ENCODE assay signal across 8 mouse cellular contexts in genomic region chr8:125253505-125254180, GRCm38 (mm10).
DNase-seq lines count a peak whose midpoint lies in the region; ATAC-seq lines count a peak whose summit lies in the region.

No protein-coding gene starts in this region.

- no peaks in the 10 kb centered on the region for H3K36me3 ChIP-seq in embryonic facial prominence, embryonic 12.5 days
- H3K36me3 ChIP-seq in limb, embryonic 10.5 days: no peaks in the 10 kb centered on the region
- no peaks in the 10 kb centered on the region for H3K36me3 ChIP-seq in midbrain, embryonic 11.5 days (ENCODE audit: control insufficient read depth, insufficient read depth, low read length)

- no peaks in the 10 kb centered on the region for H3K9me3 ChIP-seq in embryonic facial prominence, embryonic 12.5 days
- no peaks in the 10 kb centered on the region for H3K9me3 ChIP-seq in limb, embryonic 10.5 days (replicated peaks)
- H3K9me3 ChIP-seq in midbrain, embryonic 11.5 days (ENCODE audit: control insufficient read depth, low read length): no peaks in the 10 kb centered on the region

- DNase-seq in retina, postnatal 1 day: peak; percentile 52
- DNase-seq in retina, embryonic 14.5 days (ENCODE audit: low spot score): no peak
- no peak for DNase-seq in limb, embryonic 10.5 days (ENCODE audit: low spot score)
- peak; percentile 85 for DNase-seq in midbrain, embryonic 11.5 days (ENCODE audit: low spot score, missing footprints)
- no peak for DNase-seq in frontal cortex, postnatal 25 days (ENCODE audit: low spot score in 2 of 2)
- no peak for DNase-seq in urinary bladder, adult 18-20 months (ENCODE audit: low spot score in 2 of 2)

- no peaks in the 10 kb centered on the region for H3K27me3 ChIP-seq in embryonic facial prominence, embryonic 12.5 days
- no peaks in the 10 kb centered on the region for H3K27me3 ChIP-seq in limb, embryonic 10.5 days (ENCODE audit: low read depth, poor library complexity, severe bottlenecking)
- 0 out of 2 replicates have a peak, but pooled peaks cover 2% of the 10 kb centered on the region for H3K27me3 ChIP-seq in midbrain, embryonic 11.5 days (ENCODE audit: control insufficient read depth, insufficient read depth, low read length)

- H3K4me2 ChIP-seq in embryonic facial prominence, embryonic 12.5 days (replicated peaks): peak overlapping the region; percentile 75
- H3K4me2 ChIP-seq in midbrain, embryonic 11.5 days: peak overlapping the region; percentile 73

- ATAC-seq in embryonic facial prominence, embryonic 12.5 days (ENCODE audit: insufficient number of reproducible peaks, insufficient read depth, low FRiP score, low TSS enrichment): 0 out of 2 replicates have a peak, but pooled peaks have one; percentile 36
- peak; percentile 47; the same call in 1 of the 2 replicates for ATAC-seq in midbrain, embryonic 11.5 days (ENCODE audit: low FRiP score)
- ATAC-seq in erythroblast, adult 5-6 weeks (replicated peaks; ENCODE audit: low FRiP score, poor library complexity, severe bottlenecking): no peak

- H3K4me1 ChIP-seq in embryonic facial prominence, embryonic 12.5 days: peaks cover 30% of the 10 kb centered on the region
- peaks cover 28% of the 10 kb centered on the region for H3K4me1 ChIP-seq in limb, embryonic 10.5 days
- peaks cover 20% of the 10 kb centered on the region for H3K4me1 ChIP-seq in midbrain, embryonic 11.5 days (ENCODE audit: control insufficient read depth, insufficient read depth, low read length)

- 0 out of 2 replicates have a peak overlapping the region, but pooled peaks have one; percentile 33 for H3K9ac ChIP-seq in embryonic facial prominence, embryonic 12.5 days
- H3K9ac ChIP-seq in midbrain, embryonic 11.5 days (ENCODE audit: low read length): peak overlapping the region; percentile 65

- peak overlapping the region; percentile 93 for H3K27ac ChIP-seq in embryonic facial prominence, embryonic 12.5 days
- peak overlapping the region; percentile 89 for H3K27ac ChIP-seq in limb, embryonic 10.5 days
- peak overlapping the region; percentile 87 for H3K27ac ChIP-seq in midbrain, embryonic 11.5 days (ENCODE audit: low read depth, low read length)

- peak overlapping the region; percentile 42 for H3K4me3 ChIP-seq in embryonic facial prominence, embryonic 12.5 days
- peak overlapping the region; percentile 49 for H3K4me3 ChIP-seq in limb, embryonic 10.5 days
- peak overlapping the region; percentile 34 for H3K4me3 ChIP-seq in midbrain, embryonic 11.5 days (ENCODE audit: low read depth, low read length)

- 35% methylated on average over 10 of the region's 10 CpGs for WGBS in embryonic facial prominence, embryonic 12.5 days
- WGBS in limb, embryonic 10.5 days: 59% methylated on average over 10 of the region's 10 CpGs
- 21% methylated on average over 10 of the region's 10 CpGs for WGBS in midbrain, embryonic 11.5 days

Comparison
In these comparisons a context has a peak if more than half of its experiments do, and no peak if none do; other contexts are left out.
1. DNase-seq: peak in retina, postnatal 1 day (single experiment) and midbrain, embryonic 11.5 days (single experiment); none in retina, embryonic 14.5 days (single experiment), limb, embryonic 10.5 days (single experiment), frontal cortex, postnatal 25 days (0 of 2) and urinary bladder, adult 18-20 months (0 of 2).
2. Peak in every context shown above with its lines, with median percentiles within 50 percentile points of each other: H3K27ac ChIP-seq and H3K4me3 ChIP-seq.